In the genomic region with DNA sequence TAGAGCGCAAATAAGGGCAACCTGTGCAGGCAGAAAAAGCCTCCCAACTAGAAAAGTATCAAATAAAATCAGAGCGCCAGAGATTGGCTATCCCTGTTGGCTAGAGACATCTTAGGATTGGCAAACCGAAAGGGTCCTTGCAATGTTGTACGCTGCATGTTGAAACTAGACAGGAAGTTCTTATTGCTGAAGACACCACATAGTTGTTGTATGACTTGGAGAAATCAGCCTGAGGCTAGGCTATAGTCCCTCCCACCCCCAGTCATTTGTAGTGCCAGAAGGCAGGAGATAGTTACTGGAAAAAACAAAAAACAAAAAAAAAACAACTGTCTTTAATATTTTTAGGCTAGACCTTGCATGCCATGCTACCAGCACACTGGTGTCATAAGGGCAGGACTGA, we compare ENCODE assay signal across 20 mouse cellular contexts.
"Had no signal": no experiment of that assay in that cellular context is flagged by ENCODE, and none has a peak within 500 bp of the region (broad histone marks: within the 10 kb centered on the region; RNA-seq: fewer than 3 reads in every experiment).

No protein-coding gene starts in this region.

- DNase-seq: kidney, adult 11 months; kidney, adult 8-10 months; kidney, postnatal 10 days; kidney, postnatal 36 days; liver; lung, adult 18-20 months; lung, postnatal 10 days; lung, postnatal 36 days; thymus, adult 2 months; thymus, postnatal 14 days; thymus, postnatal 4 days had no signal

- H3K27me3 ChIP-seq: kidney, embryonic 15.5 days; limb, embryonic 13.5 days; liver, embryonic 12.5 days; liver, embryonic 15.5 days; lung, embryonic 15.5 days; midbrain, embryonic 13.5 days had no signal

- H3K9me3 ChIP-seq: kidney, embryonic 15.5 days; limb, embryonic 10.5 days; limb, embryonic 13.5 days; liver, embryonic 12.5 days; liver, embryonic 15.5 days; lung, embryonic 15.5 days; midbrain, embryonic 13.5 days had no signal

- H3K27ac ChIP-seq: kidney, embryonic 15.5 days; limb, embryonic 10.5 days; limb, embryonic 13.5 days; liver, embryonic 12.5 days; liver, embryonic 15.5 days; lung, embryonic 15.5 days; midbrain, embryonic 13.5 days; stomach, postnatal 0 days had no signal

- ATAC-seq: liver, embryonic 12.5 days; midbrain, embryonic 13.5 days; midbrain, embryonic 16.5 days had no signal

- H3K9ac ChIP-seq: kidney, embryonic 15.5 days; limb, embryonic 13.5 days; liver, embryonic 12.5 days; liver, embryonic 15.5 days; lung, embryonic 15.5 days; midbrain, embryonic 13.5 days had no signal

- H3K4me3 ChIP-seq: kidney, embryonic 15.5 days; limb, embryonic 10.5 days; limb, embryonic 13.5 days; liver, embryonic 12.5 days; liver, embryonic 15.5 days; lung, embryonic 15.5 days; midbrain, embryonic 13.5 days had no signal

- H3K36me3 ChIP-seq: kidney, embryonic 15.5 days; limb, embryonic 10.5 days; limb, embryonic 13.5 days; liver, embryonic 12.5 days; liver, embryonic 15.5 days; lung, embryonic 15.5 days; midbrain, embryonic 13.5 days had no signal

- H3K4me1 ChIP-seq: limb, embryonic 13.5 days had no signal

- H3K4me2 ChIP-seq: kidney, embryonic 15.5 days; limb, embryonic 13.5 days; liver, embryonic 12.5 days; liver, embryonic 15.5 days; lung, embryonic 15.5 days; midbrain, embryonic 13.5 days had no signal
